Mouse (Mus musculus) stomach, postnatal 0 days (tissue): Measurements from ENCODE around the gene Prr9.

Experiments used
- CTCF ChIP-seq: IDR thresholded peaks from 2 replicates; pipeline ENCODE4 v1.5.1; 2016; ENCODE audit warnings: antibody characterized with exemption, low read depth, mild to moderate bottlenecking, moderate library complexity
- EP300 ChIP-seq: optimal IDR thresholded peaks from 2 replicates; pipeline ENCODE3; 2016; ENCODE audit warnings: antibody characterized with exemption

- peak; percentile 79 for TF ChIP-seq CTCF
- no peak for TF ChIP-seq EP300
Observed at GRCm38 (mm10) chr3:92106582-92106981, 17.2 kb downstream of the Prr9 start.
